Mouse (Mus musculus) embryonic facial prominence, embryonic 11.5 days (tissue): ENCODE data around the gene Pnkd. TPM values are rescaled to one million over a fixed set of nuclear protein-coding genes. Genes with fewer than 3 reads are reported as not detected.

Experiments
- ATAC-seq: fragments of 200-750 bp; cut with Nextera tagmentation; replicated peaks from 2 replicates; pipeline ENCODE4 v1.8.0; 2017; ENCODE audit warnings: low read depth; ENCODE audit not compliant: insufficient number of reproducible peaks, low FRiP score, low TSS enrichment
- DNase-seq: peaks from one replicate; pipeline ENCODE4 v3.0.0-alpha.2; 2015; ENCODE audit warnings: low spot score
- H3K27ac ChIP-seq: fragments of 300-500 bp; sonication (generic); replicated peaks from 2 replicates; pipeline ENCODE4 v1.5.1; 2014; ENCODE audit warnings: mild to moderate bottlenecking, low read depth, low read length, control low read depth
- H3K27me3 ChIP-seq: fragments of 300-500 bp; sonication (generic); 2 replicates; pipeline ENCODE4 v1.6.1; 2014; ENCODE audit warnings: mild to moderate bottlenecking, low read length, moderate library complexity, mixed read lengths; ENCODE audit not compliant: control insufficient read depth, insufficient read depth
- H3K36me3 ChIP-seq: fragments of 300-500 bp; sonication (generic); replicated peaks from 2 replicates; pipeline ENCODE4 v1.6.1; 2014; ENCODE audit warnings: low read depth, mild to moderate bottlenecking, low read length, moderate library complexity, mixed read lengths; ENCODE audit not compliant: control insufficient read depth, insufficient read depth
- H3K4me1 ChIP-seq: fragments of 300-500 bp; sonication (generic); 2 replicates; pipeline ENCODE4 v1.6.1; 2014; ENCODE audit warnings: low read length, mixed read lengths; ENCODE audit not compliant: control insufficient read depth, insufficient read depth
- H3K4me2 ChIP-seq: fragments of 300-500 bp; sonication (generic); 2 replicates; pipeline ENCODE4 v1.6.1; 2014; ENCODE audit warnings: low read depth, mild to moderate bottlenecking, control low read depth, low read length, moderate library complexity
- H3K4me3 ChIP-seq: fragments of 300-500 bp; sonication (generic); 2 replicates; pipeline ENCODE4 v1.5.1; 2014; ENCODE audit warnings: low read depth, low read length, control low read depth
- H3K9ac ChIP-seq: fragments of 300-500 bp; sonication (generic); replicated peaks from 2 replicates; pipeline ENCODE4 v1.6.1; 2014; ENCODE audit warnings: mild to moderate bottlenecking, control low read depth, low read length
- H3K9me3 ChIP-seq: fragments of 300-500 bp; sonication (generic); replicated peaks from 2 replicates; pipeline ENCODE4 v1.6.1; 2016; ENCODE audit warnings: mild to moderate bottlenecking, low read length, inconsistent platforms, mixed read lengths; ENCODE audit not compliant: control insufficient read depth
- WGBS: fragments of 180-500 bp; shearing (Covaris S2); extraction: QIAGEN DNeasy Blood & Tissue Kit; methylation state at CpG from one replicate; pipeline ENCODE4 v1.1.7; 2014; 5-methylcytosine and 5-hydroxymethylcytosine counted together
- polyA plus RNA-seq: library from polyadenylated mRNA; unstranded; fragments of >200 nt; fragmentation: Nextera tagmentation; extraction: Ambion mirVana; gene quantifications from 2 replicates; pipeline ENCODE4 v1.2.1, GENCODE M21; 2014

The Pnkd gene
- polyA plus RNA-seq, 1 experiment from 2014 or later, result 95.1 TPM

DNA sequence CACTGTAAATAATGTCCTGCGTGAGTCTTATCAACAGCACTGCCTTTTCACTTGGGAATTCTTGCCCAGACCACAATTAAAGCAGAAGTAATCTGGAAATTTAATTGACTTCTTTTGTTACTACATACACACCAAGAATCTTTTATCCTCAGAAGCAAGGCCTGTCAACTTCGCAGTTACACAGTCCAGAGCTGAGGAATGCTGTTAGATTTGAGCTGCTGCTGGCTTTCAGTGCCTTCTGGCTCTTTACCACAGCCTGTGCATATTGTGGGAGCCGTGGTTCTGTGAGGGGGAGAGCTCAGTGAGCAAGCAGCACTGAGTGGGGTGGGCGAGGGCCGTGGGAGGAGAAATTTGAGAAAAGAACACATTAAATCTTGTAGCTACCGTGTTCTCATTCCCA is 44.4 kb upstream of the Pnkd start:
- 67% methylated on average over 6 of the region's 6 CpGs for WGBS
- Histone ChIP-seq H3K27ac (no peak overlapping the region), H3K36me3 (no peaks in the 10 kb centered on the region), H3K9ac (no peak overlapping the region), H3K27me3 (no peaks in the 10 kb centered on the region), H3K4me2 (no peak overlapping the region), H3K4me1 (0 out of 2 replicates have a peak, but pooled peaks cover 3% of the 10 kb centered on the region), H3K9me3 (no peaks in the 10 kb centered on the region), H3K4me3 (no peak overlapping the region)
- DNase-seq (peak; percentile 17), ATAC-seq (no peak)

DNA sequence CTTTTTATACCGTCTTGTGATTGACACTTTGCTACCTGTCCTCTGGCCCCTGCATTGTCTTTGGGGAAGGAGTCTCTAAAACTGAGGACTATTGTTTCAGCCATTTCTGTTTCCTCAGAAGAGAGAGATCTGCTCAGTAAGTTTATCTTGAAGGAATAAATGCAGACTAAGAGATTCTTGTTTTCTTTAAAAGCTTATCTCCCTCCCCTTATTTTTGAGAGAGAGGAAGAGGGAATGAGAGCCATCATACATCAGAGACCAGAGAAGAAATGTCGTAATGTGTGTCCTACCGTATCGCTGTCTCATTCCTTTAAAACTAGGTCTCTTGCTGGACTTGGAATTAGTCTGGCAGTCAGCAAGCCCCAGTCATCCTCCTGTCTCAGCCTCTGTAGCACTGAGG is 43.9 kb upstream of the Pnkd start:
- Histone ChIP-seq H3K36me3 (no peaks in the 10 kb centered on the region), H3K4me2 (no peak overlapping the region), H3K9ac (no peak overlapping the region), H3K27me3 (no peaks in the 10 kb centered on the region), H3K27ac (no peak overlapping the region), H3K9me3 (no peaks in the 10 kb centered on the region), H3K4me1 (0 out of 2 replicates have a peak, but pooled peaks cover 3% of the 10 kb centered on the region), H3K4me3 (no peak overlapping the region)
- ATAC-seq (no peak), DNase-seq (no peak)
- WGBS, result 92% methylated on average over 4 of the region's 4 CpGs

DNA sequence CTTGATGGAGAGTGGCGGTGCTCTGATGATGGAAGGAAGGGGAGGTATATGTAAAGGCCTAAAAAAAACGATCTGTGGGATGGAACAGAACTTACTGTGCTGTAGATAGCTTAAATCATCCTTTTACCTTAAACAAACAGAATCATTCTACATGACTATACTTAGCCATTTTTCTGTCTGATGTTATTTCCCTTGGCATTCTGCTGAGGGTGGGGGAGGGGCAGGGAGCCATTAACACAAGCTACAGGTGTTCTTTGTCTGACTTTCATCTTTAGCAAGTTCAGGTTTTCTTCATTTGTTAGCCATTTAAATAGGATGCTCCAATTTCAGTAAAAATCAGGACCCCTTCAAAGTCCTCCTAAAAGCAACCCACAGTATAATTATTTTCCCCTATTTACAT is 39.2 kb upstream of the Pnkd start:
- no peak overlapping the region for H3K4me3 ChIP-seq
- no peak overlapping the region for H3K4me2 ChIP-seq
- no peaks in the 10 kb centered on the region for H3K27me3 ChIP-seq
- no peak overlapping the region for H3K27ac ChIP-seq
- H3K9ac ChIP-seq, result no peak overlapping the region
- no peaks in the 10 kb centered on the region for H3K36me3 ChIP-seq
- WGBS, result 78% methylated on average over 2 of the region's 2 CpGs
- H3K9me3 ChIP-seq, result no peaks in the 10 kb centered on the region
- DNase-seq (no peak), ATAC-seq (no peak)
- H3K4me1 ChIP-seq, result 0 out of 2 replicates have a peak, but pooled peaks cover under 1% of the 10 kb centered on the region

DNA sequence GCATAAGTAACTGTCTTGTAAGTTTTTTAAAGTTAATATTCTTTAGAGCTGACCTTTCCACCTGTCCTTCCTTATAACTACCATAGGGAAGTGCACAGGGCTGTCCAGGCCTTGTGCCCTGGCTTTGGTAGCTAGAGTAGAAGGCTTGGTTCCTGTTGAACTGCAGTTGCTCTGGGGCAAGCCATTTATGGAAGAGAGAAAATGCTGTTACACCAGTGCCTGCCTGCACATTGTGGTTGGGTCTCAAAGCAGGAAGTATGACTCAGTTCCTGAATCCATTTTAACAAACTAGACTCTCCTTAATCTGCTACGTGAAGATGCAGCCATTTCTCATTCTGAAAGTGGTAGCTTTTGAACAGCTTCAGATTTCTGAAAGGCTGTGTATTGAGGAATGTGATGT is 35.9 kb upstream of the Pnkd start:
- Histone ChIP-seq H3K36me3 (peaks cover 6% of the 10 kb centered on the region), H3K4me1 (no peaks in the 10 kb centered on the region), H3K27me3 (no peaks in the 10 kb centered on the region), H3K4me2 (no peak overlapping the region), H3K4me3 (no peak overlapping the region), H3K9me3 (no peaks in the 10 kb centered on the region), H3K27ac (no peak overlapping the region), H3K9ac (no peak overlapping the region)
- no peak for ATAC-seq
- DNase-seq, result no peak
- 77% methylated on average over 1 of the region's 1 CpGs for WGBS

DNA sequence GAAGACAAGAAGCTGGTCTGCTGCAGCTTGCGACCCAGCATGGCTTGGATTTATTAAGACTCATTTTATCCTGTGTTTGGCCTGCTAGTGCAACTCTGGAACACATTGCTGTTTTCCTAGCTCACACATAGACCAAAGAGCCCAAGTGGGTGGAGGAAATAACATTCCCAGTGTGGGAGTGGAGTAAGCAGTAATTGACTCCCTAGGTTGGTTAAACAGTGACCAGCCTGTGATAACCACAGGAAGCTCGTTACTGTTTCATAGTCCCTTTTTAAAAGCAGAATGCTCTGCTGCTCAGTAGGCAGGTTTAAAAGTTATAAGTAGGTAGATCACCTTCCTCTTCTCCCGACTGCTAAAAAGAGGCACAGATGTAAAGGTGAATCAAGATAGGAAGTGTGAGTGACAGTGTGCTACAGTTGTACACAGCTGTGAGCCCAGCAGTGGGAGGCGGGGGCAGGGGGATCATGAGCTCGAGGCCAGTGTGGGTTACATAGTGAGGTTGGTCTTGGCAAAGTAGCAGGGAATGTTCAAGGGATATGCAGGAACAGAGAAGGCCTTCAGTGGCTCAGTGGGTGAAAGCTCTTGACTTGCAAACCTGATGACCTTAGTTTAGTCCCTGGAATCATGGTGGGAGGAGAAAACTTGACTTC is 35.3 kb upstream of the Pnkd start:
- Histone ChIP-seq H3K4me1 (no peaks in the 10 kb centered on the region), H3K27me3 (no peaks in the 10 kb centered on the region), H3K27ac (no peak overlapping the region), H3K4me2 (no peak overlapping the region), H3K36me3 (peaks cover 6% of the 10 kb centered on the region), H3K4me3 (no peak overlapping the region), H3K9me3 (no peaks in the 10 kb centered on the region), H3K9ac (no peak overlapping the region)
- ATAC-seq (no peak), DNase-seq (no peak)
- WGBS, result 87% methylated on average over 5 of the region's 5 CpGs

DNA sequence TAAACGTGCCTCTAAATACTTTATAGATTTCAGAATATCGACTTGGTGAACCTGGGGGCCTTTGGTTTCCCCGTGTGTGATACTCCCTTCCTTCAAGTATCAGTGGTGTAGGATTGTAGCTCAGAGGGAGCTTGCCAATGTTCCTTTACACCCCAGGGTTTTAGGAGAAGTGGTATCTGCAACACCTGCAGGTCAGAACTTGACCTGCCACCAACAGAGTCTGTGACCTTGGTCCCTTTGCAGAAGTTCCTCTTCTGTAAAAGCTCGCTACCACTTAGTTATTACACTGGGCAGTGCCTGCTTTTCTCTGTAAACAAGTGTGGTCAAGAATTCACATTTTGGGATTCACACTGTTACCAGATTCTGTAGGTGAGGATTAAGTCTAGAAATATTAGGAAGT is 34.6 kb upstream of the Pnkd start:
- Histone ChIP-seq H3K4me1 (no peaks in the 10 kb centered on the region), H3K9me3 (no peaks in the 10 kb centered on the region), H3K4me2 (no peak overlapping the region), H3K27ac (no peak overlapping the region), H3K27me3 (no peaks in the 10 kb centered on the region), H3K36me3 (peaks cover 6% of the 10 kb centered on the region), H3K9ac (no peak overlapping the region), H3K4me3 (no peak overlapping the region)
- 88% methylated on average over 4 of the region's 4 CpGs for WGBS
- ATAC-seq (no peak), DNase-seq (no peak)

DNA sequence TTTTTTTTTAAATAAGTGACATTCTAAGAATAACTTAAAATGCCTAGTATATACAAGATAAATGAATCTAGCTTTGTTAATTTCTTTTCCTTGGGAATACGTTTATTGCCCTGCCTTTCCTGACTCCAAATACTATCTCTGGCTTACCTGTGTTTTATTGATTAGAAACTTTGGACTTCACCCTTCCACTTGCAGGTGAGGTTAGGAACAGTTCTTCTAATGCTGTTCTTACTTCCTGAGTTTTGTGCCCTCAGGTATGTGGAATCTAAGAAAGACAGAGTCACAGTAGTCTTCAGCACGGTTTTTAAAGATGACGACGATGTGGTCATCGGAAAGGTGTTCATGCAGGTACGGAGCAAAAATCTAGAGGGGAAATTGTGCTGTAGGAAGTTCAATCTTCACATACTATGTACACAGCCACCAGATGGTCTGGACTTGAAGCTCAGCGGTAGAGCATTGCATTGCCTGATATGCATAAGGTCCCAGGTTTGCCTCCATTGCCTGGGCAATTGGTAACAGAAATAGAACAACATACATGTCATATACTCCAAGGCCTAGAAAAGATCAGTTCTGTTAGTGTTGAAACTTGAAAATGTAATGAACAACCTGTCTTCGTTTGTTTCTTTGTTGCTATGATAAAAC is 28.9 kb upstream of the Pnkd start:
- Histone ChIP-seq H3K9me3 (no peaks in the 10 kb centered on the region), H3K4me1 (no peaks in the 10 kb centered on the region), H3K27ac (no peak overlapping the region), H3K36me3 (peaks cover 6% of the 10 kb centered on the region), H3K9ac (no peak overlapping the region), H3K27me3 (no peaks in the 10 kb centered on the region), H3K4me2 (no peak overlapping the region), H3K4me3 (no peak overlapping the region)
- ATAC-seq (no peak), DNase-seq (no peak)
- 95% methylated on average over 8 of the region's 8 CpGs for WGBS

DNA sequence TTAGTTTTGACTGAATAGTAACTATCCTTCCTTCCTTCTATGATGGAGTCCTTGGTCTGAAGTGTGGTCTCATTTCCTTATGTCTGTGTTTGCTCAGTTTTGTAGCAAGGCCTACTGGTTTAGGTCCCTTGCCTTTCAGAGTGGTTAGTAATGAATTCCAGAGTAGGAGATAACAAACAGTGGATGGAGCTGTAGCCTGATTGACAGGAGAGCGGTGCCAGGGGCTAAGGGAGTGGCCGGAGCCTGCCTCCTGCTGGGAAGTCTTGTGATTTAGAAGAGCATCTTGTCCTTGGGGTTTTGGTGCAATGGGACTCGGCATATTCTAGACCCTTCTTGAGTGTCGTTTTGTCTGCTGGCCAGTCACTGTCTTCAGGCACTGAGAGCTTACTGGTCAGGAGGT is 27.9 kb upstream of the Pnkd start:
- H3K9me3 ChIP-seq, result no peaks in the 10 kb centered on the region
- H3K4me2 ChIP-seq, result no peak overlapping the region
- no peaks in the 10 kb centered on the region for H3K27me3 ChIP-seq
- no peak overlapping the region for H3K4me3 ChIP-seq
- ATAC-seq (no peak), DNase-seq (no peak)
- no peaks in the 10 kb centered on the region for H3K4me1 ChIP-seq
- H3K36me3 ChIP-seq, result peaks cover under 1% of the 10 kb centered on the region
- H3K27ac ChIP-seq, result no peak overlapping the region
- WGBS, result 75% methylated on average over 4 of the region's 4 CpGs
- no peak overlapping the region for H3K9ac ChIP-seq
